Mouse (Mus musculus): ENCODE data around the gene Tspan18.

DNA sequence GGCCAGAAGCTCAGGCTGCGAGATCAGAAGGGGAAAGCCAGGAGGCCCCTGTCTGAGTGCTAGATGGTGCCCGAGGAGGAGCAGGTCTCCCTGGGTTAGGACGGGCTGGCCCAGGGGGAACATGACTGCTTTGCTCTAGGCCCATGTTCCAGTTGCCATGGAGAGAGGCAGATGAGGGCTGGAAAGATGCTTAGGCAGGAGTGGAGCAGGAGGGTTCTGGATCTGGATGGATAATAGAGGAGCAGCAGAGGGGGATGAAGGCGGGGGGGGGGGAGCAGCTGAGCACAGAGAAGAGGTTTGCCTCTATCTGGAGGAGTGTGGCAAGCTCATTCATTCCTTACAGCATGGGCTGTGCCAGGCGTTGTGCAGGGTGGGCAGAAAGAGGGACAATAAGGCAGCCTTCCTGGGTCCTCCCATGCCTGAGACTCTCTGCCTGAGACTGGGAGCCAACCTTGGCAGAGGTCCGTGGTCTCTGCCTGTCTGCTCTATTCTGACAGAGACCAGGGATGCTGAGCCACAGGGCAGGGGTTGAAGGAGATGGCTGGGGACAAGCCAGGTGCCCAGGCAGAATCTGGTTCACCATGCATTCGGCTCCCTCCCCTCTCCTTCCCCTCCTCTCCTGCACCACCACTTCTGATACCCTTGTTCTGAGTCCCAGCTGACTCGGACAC, 77.4 kb downstream of the Tspan18 start:
- TF ChIP-seq EP300 (IDR thresholded peaks at IDR 0.05; ENCODE audit: low read depth): no peak
- no peak for TF ChIP-seq CTCF (IDR thresholded peaks at IDR 0.05; ENCODE audit: low read depth)

Measured in liver, embryonic 14.5 days (tissue).